Mouse (Mus musculus) midbrain, embryonic 11.5 days (tissue): Measurements from ENCODE around the gene Ube2q2. TPM values are rescaled to one million over a fixed set of nuclear protein-coding genes. Genes with fewer than 3 reads are reported as not detected.

Source experiments
- ATAC-seq: fragments of 200-750 bp; cut with Nextera tagmentation; 2 replicates; pipeline ENCODE4 v1.8.0; 2017; ENCODE audit warnings: moderate TSS enrichment, moderate library complexity; ENCODE audit not compliant: low FRiP score
- DNase-seq: peaks from one replicate; pipeline ENCODE4 v3.0.0; 2015; ENCODE audit warnings: low spot score; ENCODE audit errors: missing footprints
- H3K27ac ChIP-seq: fragments of 300-500 bp; sonication (generic); 2 replicates; pipeline ENCODE4 v1.5.1; 2014; ENCODE audit warnings: low read depth, low read length
- H3K27me3 ChIP-seq: fragments of 300-500 bp; sonication (generic); 2 replicates; pipeline ENCODE4 v1.6.1; 2014; ENCODE audit warnings: mild to moderate bottlenecking, low read length, moderate library complexity, mixed read lengths; ENCODE audit not compliant: control insufficient read depth, insufficient read depth
- H3K36me3 ChIP-seq: fragments of 300-500 bp; sonication (generic); 2 replicates; pipeline ENCODE4 v1.6.1; 2014; ENCODE audit warnings: mild to moderate bottlenecking, low read length, moderate library complexity, mixed read lengths; ENCODE audit not compliant: control insufficient read depth, insufficient read depth
- H3K4me1 ChIP-seq: fragments of 300-500 bp; sonication (generic); 2 replicates; pipeline ENCODE4 v1.6.1; 2014; ENCODE audit warnings: low read length; ENCODE audit not compliant: control insufficient read depth, insufficient read depth
- H3K4me2 ChIP-seq: fragments of 300-500 bp; sonication (generic); 2 replicates; pipeline ENCODE4 v1.6.1; 2014; ENCODE audit warnings: mild to moderate bottlenecking, moderate library complexity
- H3K4me3 ChIP-seq: fragments of 300-500 bp; sonication (generic); 2 replicates; pipeline ENCODE4 v1.5.1; 2014; ENCODE audit warnings: low read depth, low read length
- H3K9ac ChIP-seq: fragments of 300-500 bp; sonication (generic); 2 replicates; pipeline ENCODE4 v1.6.1; 2014; ENCODE audit warnings: low read length
- H3K9me3 ChIP-seq: fragments of 300-500 bp; sonication (generic); 2 replicates; pipeline ENCODE4 v1.6.1; 2016; ENCODE audit warnings: low read length; ENCODE audit not compliant: control insufficient read depth
- WGBS: fragments of 180-500 bp; shearing (Covaris S2); extraction: QIAGEN DNeasy Blood & Tissue Kit; methylation state at CpG from one replicate; pipeline ENCODE4 v1.1.7; 2014; 5-methylcytosine and 5-hydroxymethylcytosine counted together
- polyA plus RNA-seq: library from polyadenylated mRNA; unstranded; fragments of >200 nt; fragmentation: Nextera tagmentation; extraction: Ambion mirVana; gene quantifications from 2 replicates; pipeline ENCODE4 v1.2.1, GENCODE M21; 2014

Gene Ube2q2
- polyA plus RNA-seq, 1 experiment from 2014 or later: 50.1 TPM

GRCm38 (mm10) chr9:55151096-55151495 lies 2.4 kb downstream of the Ube2q2 start:
- Histone ChIP-seq H3K4me2 (peak overlapping the region; percentile 89), H3K9me3 (no peaks in the 10 kb centered on the region), H3K27ac (no peak overlapping the region), H3K36me3 (no peaks in the 10 kb centered on the region), H3K27me3 (no peaks in the 10 kb centered on the region), H3K9ac (no peak overlapping the region; the same call in 1 of the 2 replicates), H3K4me3 (no peak overlapping the region), H3K4me1 (peaks cover 11% of the 10 kb centered on the region)
- DNase-seq (peak; percentile 80), ATAC-seq (no peak)

DNA sequence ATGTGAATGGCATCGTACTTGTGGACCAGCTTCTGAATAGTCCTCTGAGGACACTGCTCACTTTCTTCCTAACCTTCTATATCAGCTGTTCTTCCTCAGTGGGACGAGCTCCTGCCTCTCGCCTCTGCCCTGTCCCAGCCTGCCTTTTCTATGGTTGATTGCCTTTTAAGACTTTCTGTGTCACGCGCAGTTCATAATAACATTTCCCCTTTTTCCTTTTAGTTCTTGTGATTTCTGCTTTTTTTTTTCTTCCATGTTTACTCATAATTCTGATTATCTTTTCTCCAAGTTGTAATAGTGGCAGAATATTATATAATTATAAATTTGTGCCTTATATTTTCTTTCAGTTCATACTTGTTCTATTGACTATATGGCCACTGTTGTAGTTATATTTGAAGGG lies 4.3 kb downstream of the Ube2q2 start:
- Histone ChIP-seq H3K9ac (no peak overlapping the region), H3K9me3 (no peaks in the 10 kb centered on the region), H3K36me3 (no peaks in the 10 kb centered on the region), H3K4me2 (no peak overlapping the region), H3K4me3 (no peak overlapping the region), H3K27me3 (no peaks in the 10 kb centered on the region), H3K4me1 (peaks cover 11% of the 10 kb centered on the region), H3K27ac (no peak overlapping the region)
- peak; percentile 17 for DNase-seq
- WGBS: 80% methylated on average over 5 of the region's 5 CpGs
- no peak for ATAC-seq

GRCm38 (mm10) chr9:55170655-55171412 lies 22.2 kb downstream of the Ube2q2 start:
- H3K4me3 ChIP-seq: no peak overlapping the region
- H3K27ac ChIP-seq: no peak overlapping the region
- H3K4me1 ChIP-seq: no peaks in the 10 kb centered on the region
- peak; percentile 47 for DNase-seq
- no peaks in the 10 kb centered on the region for H3K9me3 ChIP-seq
- H3K4me2 ChIP-seq: no peak overlapping the region
- H3K27me3 ChIP-seq: no peaks in the 10 kb centered on the region
- no peak overlapping the region for H3K9ac ChIP-seq
- no peak for ATAC-seq
- H3K36me3 ChIP-seq: no peaks in the 10 kb centered on the region; the same call in 1 of the 2 replicates
- 86% methylated on average over 7 of the region's 7 CpGs for WGBS

GRCm38 (mm10) chr9:55172195-55172685 lies 23.6 kb downstream of the Ube2q2 start:
- Histone ChIP-seq H3K9me3 (no peaks in the 10 kb centered on the region), H3K36me3 (no peaks in the 10 kb centered on the region; the same call in 1 of the 2 replicates), H3K4me2 (no peak overlapping the region), H3K9ac (no peak overlapping the region), H3K27ac (no peak overlapping the region), H3K27me3 (no peaks in the 10 kb centered on the region), H3K4me1 (no peaks in the 10 kb centered on the region), H3K4me3 (no peak overlapping the region)
- DNase-seq (no peak), ATAC-seq (no peak)
- 89% methylated on average over 1 of the region's 1 CpGs for WGBS

DNA sequence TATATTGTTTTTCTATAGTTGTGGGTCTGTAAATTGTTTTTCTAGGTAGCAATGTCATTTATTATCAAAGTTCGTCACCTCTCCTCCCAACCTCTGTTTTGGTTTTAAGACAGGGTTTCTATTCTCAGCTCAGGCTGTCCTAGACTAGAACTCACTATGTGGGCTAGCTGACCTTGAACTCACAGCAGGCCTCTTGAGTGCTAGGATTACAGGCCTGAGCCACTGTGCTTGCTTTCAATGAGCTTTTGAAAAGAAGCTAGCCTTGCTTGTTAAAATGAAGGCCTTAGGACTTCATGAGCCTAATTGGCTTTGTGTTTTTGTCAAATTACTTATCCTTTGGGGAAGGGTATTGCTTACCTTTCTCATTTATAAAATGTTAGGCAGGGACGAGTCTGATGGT lies 25.6 kb downstream of the Ube2q2 start:
- no peak overlapping the region for H3K9ac ChIP-seq
- no peaks in the 10 kb centered on the region for H3K9me3 ChIP-seq

GRCm38 (mm10) chr9:55195876-55196275 lies 47.2 kb downstream of the Ube2q2 start:
- no peak for ATAC-seq
- Histone ChIP-seq H3K4me1 (no peaks in the 10 kb centered on the region), H3K9ac (no peak overlapping the region), H3K27me3 (no peaks in the 10 kb centered on the region), H3K9me3 (no peaks in the 10 kb centered on the region), H3K4me3 (no peak overlapping the region), H3K27ac (no peak overlapping the region), H3K4me2 (no peak overlapping the region), H3K36me3 (no peaks in the 10 kb centered on the region; the same call in 1 of the 2 replicates)
- WGBS: 93% methylated on average over 3 of the region's 3 CpGs
- no peak for DNase-seq

More for the DNA sequence above, 25.6 kb downstream of the Ube2q2 start:
- 85% methylated on average over 2 of the region's 2 CpGs for WGBS
- Histone ChIP-seq H3K27me3 (no peaks in the 10 kb centered on the region), H3K27ac (no peak overlapping the region), H3K4me2 (no peak overlapping the region), H3K4me1 (no peaks in the 10 kb centered on the region), H3K4me3 (no peak overlapping the region), H3K36me3 (no peaks in the 10 kb centered on the region; the same call in 1 of the 2 replicates)
- DNase-seq (no peak), ATAC-seq (no peak)

GRCm38 (mm10) chr9:55198260-55198659 lies 49.6 kb downstream of the Ube2q2 start:
- DNase-seq (no peak), ATAC-seq (no peak)
- H3K9me3 ChIP-seq: no peaks in the 10 kb centered on the region
- H3K36me3 ChIP-seq: no peaks in the 10 kb centered on the region
- no peak overlapping the region for H3K4me3 ChIP-seq
- no peak overlapping the region for H3K9ac ChIP-seq
- no peak overlapping the region for H3K27ac ChIP-seq
- H3K4me2 ChIP-seq: no peak overlapping the region
- H3K27me3 ChIP-seq: no peaks in the 10 kb centered on the region
- H3K4me1 ChIP-seq: no peaks in the 10 kb centered on the region
- WGBS: 100% methylated on average over 1 of the region's 1 CpGs

DNA sequence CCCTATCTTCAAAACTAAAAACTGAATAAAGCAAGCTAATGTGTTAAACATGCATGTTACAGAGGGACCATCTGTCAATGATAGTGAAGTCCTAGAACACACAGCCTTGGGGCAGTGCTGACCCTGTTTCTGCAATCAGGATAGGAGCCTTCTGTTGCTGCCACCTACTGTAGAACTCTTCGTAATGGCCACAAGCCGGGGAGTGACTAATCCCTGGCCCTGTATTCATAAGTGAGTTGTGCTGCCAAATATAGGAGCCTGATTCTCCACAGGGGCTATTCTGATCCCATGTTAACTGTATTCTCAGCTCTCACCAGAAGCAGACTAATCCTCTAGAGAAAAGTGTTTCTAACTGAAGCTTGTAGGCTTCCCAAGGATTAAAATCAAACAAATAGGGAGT lies 50.7 kb downstream of the Ube2q2 start:
- Histone ChIP-seq H3K36me3 (no peaks in the 10 kb centered on the region), H3K4me2 (no peak overlapping the region), H3K9ac (no peak overlapping the region), H3K27me3 (no peaks in the 10 kb centered on the region), H3K27ac (no peak overlapping the region), H3K4me1 (no peaks in the 10 kb centered on the region), H3K9me3 (no peaks in the 10 kb centered on the region), H3K4me3 (no peak overlapping the region)
- DNase-seq (no peak), ATAC-seq (no peak)
- WGBS: 79% methylated on average over 2 of the region's 2 CpGs

GRCm38 (mm10) chr9:55208458-55208789 lies 59.8 kb downstream of the Ube2q2 start:
- DNase-seq (no peak), ATAC-seq (peak; percentile 43)
- Histone ChIP-seq H3K36me3 (no peaks in the 10 kb centered on the region), H3K4me1 (peaks cover 9% of the 10 kb centered on the region), H3K9me3 (no peaks in the 10 kb centered on the region), H3K4me3 (peak overlapping the region; percentile 80), H3K27me3 (no peaks in the 10 kb centered on the region), H3K27ac (0 out of 2 replicates have a peak overlapping the region, but pooled peaks have one; percentile 20), H3K4me2 (peak overlapping the region; percentile 77), H3K9ac (peak overlapping the region; percentile 89)
- 0% methylated on average over 2 of the region's 2 CpGs for WGBS
